Mouse (Mus musculus): ENCODE results near the gene Flrt1.

Gene Flrt1

GRCm38 (mm10) chr19:7105544-7105943, at the start of gene Flrt1:
Gene Flrt1, minus strand, starts transcription at chr19:7105729.
- DNase-seq (ENCODE audit: low spot score), result no peak

- DNase-seq (ENCODE audit: low spot score), result no peak
These were observed 49.7 kb upstream of the Flrt1 start for GRCm38 (mm10) chr19:7155196-7155595.

- DNase-seq (ENCODE audit: low spot score), result no peak
These were observed 47.7 kb upstream of the Flrt1 start for GRCm38 (mm10) chr19:7153232-7153631.

GRCm38 (mm10) chr19:7151927-7152653, 46.6 kb upstream of the Flrt1 start:
- DNase-seq (ENCODE audit: low spot score), result no peak

- DNase-seq (ENCODE audit: low spot score), result no peak
These were observed 45.9 kb upstream of the Flrt1 start for GRCm38 (mm10) chr19:7151300-7151926.

GRCm38 (mm10) chr19:7149158-7149685, 43.7 kb upstream of the Flrt1 start:
- DNase-seq (ENCODE audit: low spot score), result no peak

- DNase-seq (ENCODE audit: low spot score), result no peak
These were observed 43.1 kb upstream of the Flrt1 start for GRCm38 (mm10) chr19:7148541-7149085.

GRCm38 (mm10) chr19:7148096-7148495, 42.6 kb upstream of the Flrt1 start:
- no peak for DNase-seq (ENCODE audit: low spot score)

- DNase-seq (ENCODE audit: low spot score), result no peak
These were observed 40.8 kb upstream of the Flrt1 start for GRCm38 (mm10) chr19:7146376-7146775.

GRCm38 (mm10) chr19:7144458-7144857, 38.9 kb upstream of the Flrt1 start:
- DNase-seq (ENCODE audit: low spot score), result no peak

GRCm38 (mm10) chr19:7143854-7144253, 38.3 kb upstream of the Flrt1 start:
- peak; percentile 76 for DNase-seq (ENCODE audit: low spot score)

- DNase-seq (ENCODE audit: low spot score), result no peak
These were observed 36.8 kb upstream of the Flrt1 start for GRCm38 (mm10) chr19:7142207-7142915.

GRCm38 (mm10) chr19:7140856-7141421, 35.4 kb upstream of the Flrt1 start:
- no peak for DNase-seq (ENCODE audit: low spot score)

- no peak for DNase-seq (ENCODE audit: low spot score)
These were observed 34.8 kb upstream of the Flrt1 start for GRCm38 (mm10) chr19:7140373-7140772.

GRCm38 (mm10) chr19:7139321-7139720, 33.8 kb upstream of the Flrt1 start:
- no peak for DNase-seq (ENCODE audit: low spot score)

GRCm38 (mm10) chr19:7138327-7138726, 32.8 kb upstream of the Flrt1 start:
- DNase-seq (ENCODE audit: low spot score), result no peak

- no peak for DNase-seq (ENCODE audit: low spot score)
These were observed 31.4 kb upstream of the Flrt1 start for GRCm38 (mm10) chr19:7136714-7137498.

- peak; percentile 43 for DNase-seq (ENCODE audit: low spot score)
These were observed 30.5 kb upstream of the Flrt1 start for GRCm38 (mm10) chr19:7136016-7136415.

GRCm38 (mm10) chr19:7135525-7135924, 30.0 kb upstream of the Flrt1 start:
- peak; percentile 58 for DNase-seq (ENCODE audit: low spot score)

- peak; percentile 43 for DNase-seq (ENCODE audit: low spot score)
These were observed 29.1 kb upstream of the Flrt1 start for GRCm38 (mm10) chr19:7134631-7135091.

- DNase-seq (ENCODE audit: low spot score), result no peak
These were observed 27.9 kb upstream of the Flrt1 start for GRCm38 (mm10) chr19:7133436-7133835.
